Mouse (Mus musculus): ENCODE results near the gene Nkx3-2. TPM values are rescaled to one million over a fixed set of nuclear protein-coding genes. Genes with fewer than 3 reads are reported as not detected.

Gene Nkx3-2
- polyA plus RNA-seq (2012; ENCODE audit: insufficient read depth, insufficient read length, missing spikeins), result not detected in 2 replicates

DNA sequence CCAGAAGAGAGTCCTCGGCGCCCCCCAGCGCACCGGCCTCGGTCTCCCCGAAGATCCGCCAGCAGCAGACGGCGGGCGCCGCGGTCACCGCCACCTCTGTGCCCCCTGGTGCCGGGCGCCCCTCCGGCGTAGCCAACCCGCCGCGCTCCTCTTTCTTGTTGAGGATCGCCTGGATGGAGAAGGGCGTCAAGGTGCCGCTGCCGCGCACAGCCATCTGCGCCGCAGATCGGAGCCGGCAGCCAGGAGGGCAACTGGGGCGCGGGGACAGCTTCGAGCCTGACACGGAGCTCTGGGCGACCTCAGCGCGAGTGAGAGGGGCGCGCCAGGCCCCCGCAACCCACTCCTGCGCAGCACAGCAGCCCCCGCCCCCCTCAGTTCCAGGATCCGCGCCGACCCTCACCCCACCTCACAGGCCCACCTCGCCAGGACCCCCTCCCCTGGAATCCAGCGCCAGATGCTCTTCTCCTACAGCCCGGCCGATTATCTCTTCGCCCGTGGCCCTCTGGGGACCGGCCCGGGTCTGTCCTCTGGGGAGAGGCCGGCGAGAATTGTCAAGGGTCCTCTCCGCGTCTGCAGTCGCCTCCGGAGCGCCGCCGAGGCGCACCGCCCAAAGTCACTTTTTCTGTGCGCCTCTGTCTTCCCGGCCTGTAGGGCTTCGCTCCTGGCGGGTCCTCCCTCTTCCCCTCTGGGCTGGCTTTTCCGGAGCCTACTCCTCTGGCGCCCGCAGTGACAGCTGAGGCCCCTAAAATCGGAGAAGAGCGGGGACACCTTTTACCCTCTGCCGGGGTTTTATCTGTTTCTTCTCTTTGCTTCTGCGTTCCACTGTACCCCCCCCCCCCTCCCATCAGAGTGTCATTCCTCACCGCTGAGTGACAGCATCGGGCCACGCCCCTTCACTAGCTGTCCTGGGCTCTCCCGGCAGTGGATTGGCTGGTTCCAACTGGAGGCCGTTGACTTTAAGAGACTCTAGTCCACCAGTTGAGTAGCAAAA is at the start of gene Nkx3-2:
Gene Nkx3-2 (minus strand): TSS at position 771 of the 991 bp plus-strand sequence.
- Histone ChIP-seq H3K27ac (ENCODE audit: insufficient read depth, low read depth, low read length) (no peak within 1 kb of the TSS), H3K4me1 (ENCODE audit: control insufficient read depth, insufficient read depth, low read length) (no peaks in the 10 kb centered on the region; the same call in 1 of the 2 replicates), H3K4me3 (ENCODE audit: insufficient read depth, low read length) (no peak within 1 kb of the TSS)
- TF ChIP-seq POLR2A (IDR thresholded peaks at IDR 0.05; ENCODE audit: borderline replicate concordance, low read depth, low read length), result no peak
- no peak for TF ChIP-seq CTCF (IDR thresholded peaks at IDR 0.05; ENCODE audit: low read depth, low read length)

DNA sequence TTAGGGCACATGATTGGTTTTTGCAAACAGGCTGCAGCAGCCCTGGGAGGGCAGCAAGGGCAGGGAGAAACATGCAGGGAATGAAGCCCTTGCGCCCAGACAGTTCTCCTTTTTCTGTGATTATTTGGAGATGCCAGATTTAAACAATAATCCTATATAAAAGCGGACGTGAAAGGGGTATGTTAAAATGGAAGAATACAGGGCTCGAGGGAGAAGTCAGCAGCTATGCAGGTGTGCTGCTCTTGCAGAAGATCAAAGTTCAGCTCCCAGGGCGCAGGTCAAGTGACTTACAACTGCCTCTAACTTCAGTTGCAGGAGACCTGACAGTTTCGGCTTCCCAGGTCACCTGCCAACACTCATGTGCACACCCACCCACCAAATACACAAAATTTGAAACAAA is 48.2 kb upstream of the Nkx3-2 start:
- peaks cover 2% of the 10 kb centered on the region; the same call in 1 of the 2 replicates for H3K4me1 ChIP-seq (ENCODE audit: control insufficient read depth, insufficient read depth, low read length)

DNA sequence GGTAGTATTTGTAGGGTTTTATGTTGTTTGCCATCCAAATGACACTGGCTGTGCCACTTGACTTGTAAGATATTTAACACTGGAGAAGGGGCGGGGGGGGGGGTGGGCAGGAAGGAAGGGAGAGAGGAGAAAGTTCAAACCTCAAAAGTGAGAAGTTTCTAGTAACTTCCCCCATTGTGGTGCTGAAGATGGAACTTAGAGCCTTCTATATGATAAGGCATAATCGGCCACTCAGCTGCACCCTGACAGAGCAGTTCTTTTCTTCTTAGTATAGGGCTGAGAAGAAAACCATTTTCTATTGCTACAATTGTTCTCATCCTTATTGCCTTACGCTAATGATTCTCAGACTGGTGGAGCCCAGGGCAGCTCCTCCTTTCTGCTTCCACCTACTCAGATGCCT is 47.0 kb upstream of the Nkx3-2 start:
- H3K4me1 ChIP-seq (ENCODE audit: control insufficient read depth, insufficient read depth, low read length), result no peaks in the 10 kb centered on the region
- no peak overlapping the region for H3K27ac ChIP-seq (ENCODE audit: insufficient read depth, low read depth, low read length)
- TF ChIP-seq POLR2A (IDR thresholded peaks at IDR 0.05; ENCODE audit: borderline replicate concordance, low read depth, low read length) (no peak), CTCF (IDR thresholded peaks at IDR 0.05; ENCODE audit: low read depth, low read length) (no peak)
- H3K4me3 ChIP-seq (ENCODE audit: insufficient read depth, low read length), result no peak overlapping the region

More for the DNA sequence above, 48.2 kb upstream of the Nkx3-2 start:
- TF ChIP-seq POLR2A (IDR thresholded peaks at IDR 0.05; ENCODE audit: borderline replicate concordance, low read depth, low read length) (no peak), CTCF (IDR thresholded peaks at IDR 0.05; ENCODE audit: low read depth, low read length) (no peak)
- Histone ChIP-seq H3K4me3 (ENCODE audit: insufficient read depth, low read length) (no peak overlapping the region), H3K27ac (ENCODE audit: insufficient read depth, low read depth, low read length) (no peak overlapping the region)

DNA sequence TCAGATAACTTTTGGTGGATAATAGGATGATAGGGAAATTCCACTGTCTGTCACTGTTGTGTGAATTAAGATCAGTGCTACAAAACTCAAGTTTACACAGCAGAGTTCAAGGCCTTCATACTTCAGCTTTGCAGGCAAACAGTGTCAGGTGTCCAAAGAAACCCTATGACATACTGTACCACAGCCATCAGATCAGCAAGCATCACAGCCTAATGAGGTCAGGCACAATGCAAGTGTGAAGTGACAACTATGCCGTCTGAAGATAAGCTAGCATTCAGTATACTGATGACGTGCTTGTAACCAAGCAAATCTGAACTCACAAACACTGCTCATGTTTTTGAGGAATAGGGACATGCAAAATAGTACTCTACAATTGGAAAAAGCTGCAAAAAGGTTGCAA is 43.1 kb upstream of the Nkx3-2 start:
- TF ChIP-seq CTCF (IDR thresholded peaks at IDR 0.05; ENCODE audit: low read depth, low read length), result no peak
- no peak for TF ChIP-seq POLR2A (IDR thresholded peaks at IDR 0.05; ENCODE audit: borderline replicate concordance, low read depth, low read length)
- no peak overlapping the region for H3K27ac ChIP-seq (ENCODE audit: insufficient read depth, low read depth, low read length)
- no peak overlapping the region for H3K4me3 ChIP-seq (ENCODE audit: insufficient read depth, low read length)
- no peaks in the 10 kb centered on the region for H3K4me1 ChIP-seq (ENCODE audit: control insufficient read depth, insufficient read depth, low read length)

DNA sequence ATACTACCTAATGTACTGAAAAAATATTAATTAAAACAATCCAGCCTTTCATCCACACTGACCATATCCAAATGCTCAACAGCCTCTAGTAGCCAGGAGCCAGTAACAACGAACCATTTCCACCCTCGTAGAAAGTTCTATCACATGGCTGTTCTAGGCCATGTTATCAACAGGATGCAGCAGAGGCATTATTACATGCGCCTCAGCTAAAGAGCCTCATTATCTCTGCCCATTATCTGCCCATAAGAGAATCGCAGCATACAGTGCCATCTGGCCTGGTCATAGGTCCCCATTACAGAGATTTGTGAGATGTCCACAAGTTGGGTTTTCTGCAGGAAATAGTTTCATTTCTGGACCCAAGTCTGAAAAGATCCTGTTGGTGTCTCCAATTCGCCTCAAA is 41.9 kb upstream of the Nkx3-2 start:
- no peak for TF ChIP-seq CTCF (IDR thresholded peaks at IDR 0.05; ENCODE audit: low read depth, low read length)
- no peak for TF ChIP-seq POLR2A (IDR thresholded peaks at IDR 0.05; ENCODE audit: borderline replicate concordance, low read depth, low read length)
- Histone ChIP-seq H3K4me3 (ENCODE audit: insufficient read depth, low read length) (no peak overlapping the region), H3K4me1 (ENCODE audit: control insufficient read depth, insufficient read depth, low read length) (no peaks in the 10 kb centered on the region), H3K27ac (ENCODE audit: insufficient read depth, low read depth, low read length) (no peak overlapping the region)

DNA sequence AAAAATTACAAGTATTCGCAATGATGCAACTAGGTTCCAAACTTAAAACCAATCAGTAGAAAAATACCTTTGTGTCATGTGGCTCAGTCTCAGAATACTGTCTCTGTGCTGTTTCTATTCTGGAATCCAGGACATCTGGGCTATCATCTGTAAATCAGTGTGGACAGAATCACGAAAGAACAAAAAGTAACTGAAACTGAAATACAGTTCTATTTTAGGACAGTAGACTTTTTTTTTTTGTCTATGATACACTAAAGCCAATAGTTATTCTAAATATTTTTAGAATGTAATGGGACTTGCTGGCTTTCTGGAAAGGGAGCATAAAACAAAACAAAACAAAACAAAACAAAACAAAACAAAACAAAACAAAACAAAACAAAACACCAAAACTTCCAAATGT is 40.8 kb upstream of the Nkx3-2 start:
- TF ChIP-seq POLR2A (IDR thresholded peaks at IDR 0.05; ENCODE audit: borderline replicate concordance, low read depth, low read length), result no peak
- no peak for TF ChIP-seq CTCF (IDR thresholded peaks at IDR 0.05; ENCODE audit: low read depth, low read length)
- Histone ChIP-seq H3K4me3 (ENCODE audit: insufficient read depth, low read length) (no peak overlapping the region), H3K4me1 (ENCODE audit: control insufficient read depth, insufficient read depth, low read length) (no peaks in the 10 kb centered on the region), H3K27ac (ENCODE audit: insufficient read depth, low read depth, low read length) (no peak overlapping the region)

GRCm38 (mm10) chr5:41804643-41805042 is 40.3 kb upstream of the Nkx3-2 start:
- H3K27ac ChIP-seq (ENCODE audit: insufficient read depth, low read depth, low read length), result no peak overlapping the region
- TF ChIP-seq CTCF (IDR thresholded peaks at IDR 0.05; ENCODE audit: low read depth, low read length), result no peak
- TF ChIP-seq POLR2A (IDR thresholded peaks at IDR 0.05; ENCODE audit: borderline replicate concordance, low read depth, low read length), result no peak
- H3K4me1 ChIP-seq (ENCODE audit: control insufficient read depth, insufficient read depth, low read length), result no peaks in the 10 kb centered on the region
- no peak overlapping the region for H3K4me3 ChIP-seq (ENCODE audit: insufficient read depth, low read length)

DNA sequence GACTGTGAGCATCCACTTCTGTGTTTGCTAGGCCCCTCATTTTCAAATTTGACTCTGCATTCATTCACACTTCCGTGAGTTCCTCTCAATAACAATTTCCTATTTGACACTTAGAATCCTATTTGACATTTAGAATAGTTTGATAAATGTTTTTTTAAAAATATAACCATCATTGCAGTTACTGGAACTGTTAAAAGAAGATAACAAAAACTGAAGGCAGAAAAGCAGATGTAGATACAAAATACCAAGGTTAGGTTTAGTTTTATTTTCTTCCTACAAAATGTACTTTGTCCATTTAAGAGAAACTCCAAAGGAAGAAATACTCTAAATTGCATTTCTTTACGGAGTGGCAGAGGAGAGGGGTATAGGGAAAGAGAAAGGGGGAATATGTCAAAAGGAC is 37.3 kb upstream of the Nkx3-2 start:
- TF ChIP-seq POLR2A (IDR thresholded peaks at IDR 0.05; ENCODE audit: borderline replicate concordance, low read depth, low read length) (no peak), CTCF (IDR thresholded peaks at IDR 0.05; ENCODE audit: low read depth, low read length) (no peak)
- Histone ChIP-seq H3K4me1 (ENCODE audit: control insufficient read depth, insufficient read depth, low read length) (no peaks in the 10 kb centered on the region), H3K4me3 (ENCODE audit: insufficient read depth, low read length) (no peak overlapping the region), H3K27ac (ENCODE audit: insufficient read depth, low read depth, low read length) (no peak overlapping the region)

- no peak overlapping the region for H3K4me3 ChIP-seq (ENCODE audit: insufficient read depth, low read length)
- H3K4me1 ChIP-seq (ENCODE audit: control insufficient read depth, insufficient read depth, low read length), result no peaks in the 10 kb centered on the region
- no peak for TF ChIP-seq POLR2A (IDR thresholded peaks at IDR 0.05; ENCODE audit: borderline replicate concordance, low read depth, low read length)
- no peak for TF ChIP-seq CTCF (IDR thresholded peaks at IDR 0.05; ENCODE audit: low read depth, low read length)
- H3K27ac ChIP-seq (ENCODE audit: insufficient read depth, low read depth, low read length), result no peak overlapping the region
Observed at GRCm38 (mm10) chr5:41794434-41794833, 30.1 kb upstream of the Nkx3-2 start.

- TF ChIP-seq CTCF (IDR thresholded peaks at IDR 0.05; ENCODE audit: low read depth, low read length) (no peak), POLR2A (IDR thresholded peaks at IDR 0.05; ENCODE audit: borderline replicate concordance, low read depth, low read length) (no peak)
Observed at GRCm38 (mm10) chr5:41790517-41790916, 26.2 kb upstream of the Nkx3-2 start.

More at GRCm38 (mm10) chr5:41790517-41790916, 26.2 kb upstream of the Nkx3-2 start:
- H3K27ac ChIP-seq (ENCODE audit: insufficient read depth, low read depth, low read length), result no peak overlapping the region
- no peak overlapping the region for H3K4me3 ChIP-seq (ENCODE audit: insufficient read depth, low read length)
- no peaks in the 10 kb centered on the region for H3K4me1 ChIP-seq (ENCODE audit: control insufficient read depth, insufficient read depth, low read length)
